Mouse (Mus musculus) liver, embryonic 12.5 days (tissue): ENCODE results near the gene Nfat5. TPM values are rescaled to one million over a fixed set of nuclear protein-coding genes. Genes with fewer than 3 reads are reported as not detected.
A peak's percentile ranks its signal among the peaks of the same experiment; 100 is the strongest.

Experiments used
- ATAC-seq: fragments of 200-750 bp; cut with Nextera tagmentation; 2 replicates; pipeline ENCODE4 v1.8.0; 2017; ENCODE audit warnings: moderate number of reproducible peaks, mild to moderate bottlenecking, moderate library complexity
- H3K27ac ChIP-seq: fragments of 300-500 bp; sonication (generic); 2 replicates; pipeline ENCODE4 v1.5.1; 2016; ENCODE audit warnings: mild to moderate bottlenecking
- H3K27me3 ChIP-seq: fragments of 300-500 bp; sonication (generic); replicated peaks from 2 replicates; pipeline ENCODE4 v1.6.1; 2016; ENCODE audit warnings: mild to moderate bottlenecking, moderate library complexity
- H3K36me3 ChIP-seq: fragments of 300-500 bp; sonication (generic); 2 replicates; pipeline ENCODE4 v1.6.1; 2016; ENCODE audit warnings: mild to moderate bottlenecking, moderate library complexity
- H3K4me1 ChIP-seq: fragments of 300-500 bp; sonication (generic); 2 replicates; pipeline ENCODE4 v1.6.1; 2016
- H3K4me2 ChIP-seq: fragments of 300-500 bp; sonication (generic); 2 replicates; pipeline ENCODE4 v1.6.1; 2016; ENCODE audit warnings: mild to moderate bottlenecking, moderate library complexity
- H3K4me3 ChIP-seq: fragments of 300-500 bp; sonication (generic); 2 replicates; pipeline ENCODE4 v1.5.1; 2016; ENCODE audit warnings: mild to moderate bottlenecking, moderate library complexity
- H3K9ac ChIP-seq: fragments of 300-500 bp; sonication (generic); 2 replicates; pipeline ENCODE4 v1.6.1; 2016; ENCODE audit warnings: mild to moderate bottlenecking, moderate library complexity
- H3K9me3 ChIP-seq: fragments of 300-500 bp; sonication (generic); replicated peaks from 2 replicates; pipeline ENCODE4 v1.6.1; 2016; ENCODE audit warnings: mild to moderate bottlenecking, moderate library complexity
- WGBS: fragments of 180-500 bp; shearing (Covaris S2); methylation state at CpG from one replicate; pipeline ENCODE4 v1.1.7; 2016; ENCODE audit not compliant: insufficient replicate concordance; 5-methylcytosine and 5-hydroxymethylcytosine counted together
- polyA plus RNA-seq: library from polyadenylated mRNA; unstranded; fragments of >200 nt; fragmentation: Nextera tagmentation; extraction: Ambion mirVana; gene quantifications from 2 replicates; pipeline ENCODE4 v1.2.1, GENCODE M21; 2016

Nfat5 gene
- polyA plus RNA-seq, 1 experiment from 2014 or later, result 3.4 TPM

GRCm38 (mm10) chr8:107293641-107294628 is 665 bp downstream of the Nfat5 start:
- peak overlapping the region; percentile 96 for H3K4me3 ChIP-seq
- no peaks in the 10 kb centered on the region for H3K9me3 ChIP-seq
- peak overlapping the region; percentile 95 for H3K9ac ChIP-seq
- 4% methylated on average over 89 of the region's 98 CpGs for WGBS
- peak overlapping the region; percentile 93 for H3K27ac ChIP-seq
- ATAC-seq, result peak; percentile 64
- no peaks in the 10 kb centered on the region for H3K27me3 ChIP-seq
- H3K4me2 ChIP-seq, result peak overlapping the region; percentile 90
- H3K36me3 ChIP-seq, result no peaks in the 10 kb centered on the region
- H3K4me1 ChIP-seq, result peaks cover 23% of the 10 kb centered on the region

- Histone ChIP-seq H3K9me3 (no peaks in the 10 kb centered on the region), H3K4me3 (no peak overlapping the region), H3K27me3 (no peaks in the 10 kb centered on the region), H3K9ac (no peak overlapping the region), H3K4me1 (peaks cover 23% of the 10 kb centered on the region), H3K4me2 (no peak overlapping the region), H3K27ac (no peak overlapping the region), H3K36me3 (peaks cover 4% of the 10 kb centered on the region)
- no peak for ATAC-seq
- WGBS, result 85% methylated on average over 1 of the region's 1 CpGs
These were observed 2.2 kb downstream of the Nfat5 start for GRCm38 (mm10) chr8:107295450-107295849.

- H3K9ac ChIP-seq, result no peak overlapping the region
- H3K4me2 ChIP-seq, result no peak overlapping the region
- ATAC-seq, result no peak
These were observed 18.6 kb downstream of the Nfat5 start for GRCm38 (mm10) chr8:107311876-107312275.

GRCm38 (mm10) chr8:107324142-107324541 is 30.9 kb downstream of the Nfat5 start:
- H3K27ac ChIP-seq, result no peak overlapping the region
- WGBS, result 0% methylated on average over 1 of the region's 1 CpGs
- no peak overlapping the region for H3K4me2 ChIP-seq
- no peaks in the 10 kb centered on the region for H3K27me3 ChIP-seq
- H3K9me3 ChIP-seq, result no peaks in the 10 kb centered on the region
- no peaks in the 10 kb centered on the region for H3K4me1 ChIP-seq
- peak; percentile 59; the same call in 1 of the 2 replicates for ATAC-seq
- H3K9ac ChIP-seq, result no peak overlapping the region
- no peak overlapping the region for H3K4me3 ChIP-seq
- no peaks in the 10 kb centered on the region for H3K36me3 ChIP-seq

More at GRCm38 (mm10) chr8:107311876-107312275, 18.6 kb downstream of the Nfat5 start:
- no peak overlapping the region for H3K27ac ChIP-seq
- no peaks in the 10 kb centered on the region for H3K9me3 ChIP-seq
- H3K36me3 ChIP-seq, result no peaks in the 10 kb centered on the region
- no peaks in the 10 kb centered on the region for H3K4me1 ChIP-seq
- no peak overlapping the region for H3K4me3 ChIP-seq
- H3K27me3 ChIP-seq, result no peaks in the 10 kb centered on the region

- no peak overlapping the region for H3K27ac ChIP-seq
- H3K27me3 ChIP-seq, result no peaks in the 10 kb centered on the region
- no peak overlapping the region for H3K9ac ChIP-seq
- WGBS, result 20% methylated on average over 1 of the region's 1 CpGs
- H3K4me3 ChIP-seq, result no peak overlapping the region
- H3K9me3 ChIP-seq, result no peaks in the 10 kb centered on the region
- no peak overlapping the region for H3K4me2 ChIP-seq
- no peak for ATAC-seq
- H3K36me3 ChIP-seq, result no peaks in the 10 kb centered on the region
- H3K4me1 ChIP-seq, result no peaks in the 10 kb centered on the region
These were observed 36.3 kb downstream of the Nfat5 start for GRCm38 (mm10) chr8:107329595-107329994.

GRCm38 (mm10) chr8:107336480-107336879 is 43.2 kb downstream of the Nfat5 start:
- no peaks in the 10 kb centered on the region for H3K9me3 ChIP-seq
- ATAC-seq, result no peak
- H3K4me1 ChIP-seq, result no peaks in the 10 kb centered on the region
- H3K4me3 ChIP-seq, result no peak overlapping the region
- 66% methylated on average over 1 of the region's 1 CpGs for WGBS
- no peak overlapping the region for H3K4me2 ChIP-seq
- no peak overlapping the region for H3K9ac ChIP-seq
- H3K27ac ChIP-seq, result no peak overlapping the region
- no peaks in the 10 kb centered on the region for H3K27me3 ChIP-seq
- H3K36me3 ChIP-seq, result peaks cover 5% of the 10 kb centered on the region

GRCm38 (mm10) chr8:107370311-107370710 is 77.0 kb downstream of the Nfat5 start:
- Histone ChIP-seq H3K4me2 (no peak overlapping the region), H3K4me3 (no peak overlapping the region), H3K9ac (no peak overlapping the region), H3K4me1 (no peaks in the 10 kb centered on the region), H3K9me3 (no peaks in the 10 kb centered on the region), H3K27me3 (no peaks in the 10 kb centered on the region), H3K36me3 (peaks cover 50% of the 10 kb centered on the region), H3K27ac (no peak overlapping the region)
- ATAC-seq, result no peak
- 77% methylated on average over 4 of the region's 4 CpGs for WGBS

- Histone ChIP-seq H3K9ac (no peak overlapping the region), H3K9me3 (no peaks in the 10 kb centered on the region), H3K36me3 (peaks cover 15% of the 10 kb centered on the region), H3K4me1 (no peaks in the 10 kb centered on the region), H3K27me3 (no peaks in the 10 kb centered on the region), H3K27ac (no peak overlapping the region), H3K4me3 (no peak overlapping the region), H3K4me2 (no peak overlapping the region)
- 78% methylated on average over 3 of the region's 3 CpGs for WGBS
- no peak for ATAC-seq
These were observed 84.1 kb downstream of the Nfat5 start for GRCm38 (mm10) chr8:107377346-107377745.

GRCm38 (mm10) chr8:107380734-107381133 is 87.5 kb downstream of the Nfat5 start:
- Histone ChIP-seq H3K27me3 (no peaks in the 10 kb centered on the region), H3K4me2 (no peak overlapping the region), H3K36me3 (peaks cover 10% of the 10 kb centered on the region), H3K9ac (no peak overlapping the region), H3K4me3 (no peak overlapping the region), H3K4me1 (peaks cover under 1% of the 10 kb centered on the region), H3K27ac (no peak overlapping the region), H3K9me3 (no peaks in the 10 kb centered on the region)
- ATAC-seq, result no peak
- 86% methylated on average over 8 of the region's 8 CpGs for WGBS

- Histone ChIP-seq H3K36me3 (peaks cover 9% of the 10 kb centered on the region), H3K27ac (no peak overlapping the region), H3K4me1 (peaks cover 9% of the 10 kb centered on the region), H3K4me3 (no peak overlapping the region), H3K27me3 (no peaks in the 10 kb centered on the region), H3K9ac (no peak overlapping the region), H3K9me3 (no peaks in the 10 kb centered on the region), H3K4me2 (no peak overlapping the region)
- WGBS, result 81% methylated on average over 4 of the region's 4 CpGs
- no peak for ATAC-seq
These were observed 88.4 kb downstream of the Nfat5 start for GRCm38 (mm10) chr8:107381666-107382065.

- Histone ChIP-seq H3K4me3 (no peak overlapping the region), H3K9me3 (no peaks in the 10 kb centered on the region), H3K9ac (no peak overlapping the region), H3K36me3 (peaks cover 9% of the 10 kb centered on the region), H3K27me3 (no peaks in the 10 kb centered on the region), H3K4me2 (no peak overlapping the region), H3K27ac (no peak overlapping the region), H3K4me1 (peaks cover 9% of the 10 kb centered on the region)
- no peak for ATAC-seq
- WGBS, result 56% methylated on average over 4 of the region's 4 CpGs
These were observed 89.6 kb downstream of the Nfat5 start for GRCm38 (mm10) chr8:107382898-107383297.

- no peaks in the 10 kb centered on the region for H3K9me3 ChIP-seq
- H3K27ac ChIP-seq, result no peak overlapping the region
- no peak overlapping the region for H3K9ac ChIP-seq
- no peaks in the 10 kb centered on the region for H3K27me3 ChIP-seq
- peaks cover 9% of the 10 kb centered on the region for H3K4me1 ChIP-seq
- H3K4me3 ChIP-seq, result no peak overlapping the region
- ATAC-seq, result no peak
- H3K4me2 ChIP-seq, result no peak overlapping the region
- H3K36me3 ChIP-seq, result peaks cover 5% of the 10 kb centered on the region
- 45% methylated on average over 5 of the region's 5 CpGs for WGBS
These were observed 91.4 kb downstream of the Nfat5 start for GRCm38 (mm10) chr8:107384651-107385050.
